Mouse (Mus musculus) neural tube, embryonic 14.5 days (tissue): ENCODE measurements at regions not wholly inside any gene's neighbourhood (a gene's known extent, or its start where the extent isn't known, plus 50 kb on each side); places are given as distances from the start of the nearest gene placed in this dataset.

Experiments
- ATAC-seq: fragments of 200-750 bp; cut with Nextera tagmentation; 2 replicates; pipeline ENCODE4 v1.8.0; 2017; ENCODE audit warnings: low read depth, mild to moderate bottlenecking, moderate TSS enrichment, moderate library complexity
- H3K27ac ChIP-seq: fragments of 300-500 bp; sonication (generic); 2 replicates; pipeline ENCODE4 v1.5.1; 2014; ENCODE audit warnings: low read depth, mild to moderate bottlenecking, control low read depth, low read length, moderate library complexity, mixed read lengths
- H3K27me3 ChIP-seq: fragments of 300-500 bp; sonication (generic); 2 replicates; pipeline ENCODE4 v1.6.1; 2014; ENCODE audit warnings: low read length; ENCODE audit not compliant: control insufficient read depth, insufficient read depth
- H3K36me3 ChIP-seq: fragments of 300-500 bp; sonication (generic); 2 replicates; pipeline ENCODE4 v1.6.1; 2014; ENCODE audit warnings: low read length, mixed read lengths; ENCODE audit not compliant: control insufficient read depth, insufficient read depth
- H3K4me1 ChIP-seq: fragments of 300-500 bp; sonication (generic); 2 replicates; pipeline ENCODE4 v1.6.1; 2014; ENCODE audit warnings: low read length; ENCODE audit not compliant: control insufficient read depth, insufficient read depth
- H3K4me2 ChIP-seq: fragments of 300-500 bp; sonication (generic); 2 replicates; pipeline ENCODE4 v1.6.1; 2014; ENCODE audit warnings: mild to moderate bottlenecking, low read depth, low read length, control low read depth
- H3K4me3 ChIP-seq: fragments of 300-500 bp; sonication (generic); 2 replicates; pipeline ENCODE4 v1.5.1; 2014; ENCODE audit warnings: low read depth, low read length, control low read depth, mixed read lengths
- H3K9ac ChIP-seq: fragments of 300-500 bp; sonication (generic); replicated peaks from 2 replicates; pipeline ENCODE4 v1.6.1; 2014; ENCODE audit warnings: low read depth, mild to moderate bottlenecking, control low read depth, low read length, mixed read lengths
- H3K9me3 ChIP-seq: fragments of 300-500 bp; sonication (generic); 2 replicates; pipeline ENCODE4 v1.6.1; 2016; ENCODE audit warnings: low read length; ENCODE audit not compliant: control insufficient read depth
- WGBS: fragments of 180-500 bp; shearing (Covaris S2); extraction: QIAGEN DNeasy Blood & Tissue Kit; methylation state at CpG from one replicate; pipeline ENCODE4 v1.1.7; 2014; 5-methylcytosine and 5-hydroxymethylcytosine counted together

DNA sequence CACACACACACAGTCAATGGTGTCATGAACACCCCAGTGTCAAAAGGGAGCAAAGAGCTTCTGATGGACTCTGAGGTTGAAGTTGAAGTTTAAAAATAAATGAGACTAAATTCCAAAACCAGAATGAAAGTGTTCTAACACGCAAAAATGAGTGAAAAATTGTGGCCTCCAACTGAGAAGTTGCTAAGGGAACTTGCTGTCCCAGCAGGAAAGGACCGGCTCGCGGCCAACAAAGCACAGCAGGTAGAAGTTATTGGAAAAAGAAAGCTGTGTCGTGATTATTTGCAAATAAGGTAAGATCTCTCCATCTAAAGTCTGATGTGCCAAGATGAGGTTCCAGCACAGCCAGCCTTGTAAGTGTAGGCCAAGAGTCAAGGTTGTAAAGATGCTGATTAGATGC lies 169.7 kb downstream of the Nrp2 start:
- WGBS, result 84% methylated on average over 5 of the region's 5 CpGs
- no peak overlapping the region for H3K4me3 ChIP-seq
- no peak overlapping the region for H3K27ac ChIP-seq
- no peak overlapping the region for H3K9ac ChIP-seq
- no peaks in the 10 kb centered on the region for H3K4me1 ChIP-seq
- no peaks in the 10 kb centered on the region for H3K27me3 ChIP-seq
- no peaks in the 10 kb centered on the region for H3K36me3 ChIP-seq
- H3K4me2 ChIP-seq, result no peak overlapping the region
- no peaks in the 10 kb centered on the region for H3K9me3 ChIP-seq
- no peak for ATAC-seq

DNA sequence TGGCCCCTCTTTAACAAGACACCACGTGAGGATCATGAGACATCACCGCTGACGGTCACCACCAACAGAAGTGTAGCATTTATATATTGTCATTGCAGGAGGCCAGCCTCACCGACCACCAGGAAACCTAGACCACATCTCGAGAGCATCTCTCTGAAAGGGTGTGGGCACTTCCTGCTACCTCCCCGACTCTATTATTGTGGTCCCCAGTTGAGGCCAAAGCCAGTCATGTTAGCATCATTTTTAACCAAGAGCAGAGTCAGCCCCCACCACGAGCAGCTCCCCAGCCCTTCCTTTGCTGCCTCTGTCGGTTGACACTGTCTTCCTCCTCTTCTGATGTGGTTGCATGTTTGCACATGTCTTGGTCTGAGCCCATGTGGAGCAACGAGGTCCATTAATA lies 172.5 kb downstream of the Nrp2 start:
- H3K9ac ChIP-seq, result no peak overlapping the region
- no peak overlapping the region for H3K27ac ChIP-seq
- H3K9me3 ChIP-seq, result no peaks in the 10 kb centered on the region
- H3K36me3 ChIP-seq, result no peaks in the 10 kb centered on the region
- no peak overlapping the region for H3K4me3 ChIP-seq
- no peak for ATAC-seq
- H3K4me2 ChIP-seq, result no peak overlapping the region
- H3K27me3 ChIP-seq, result no peaks in the 10 kb centered on the region
- no peaks in the 10 kb centered on the region for H3K4me1 ChIP-seq
- WGBS, result 84% methylated on average over 9 of the region's 9 CpGs

DNA sequence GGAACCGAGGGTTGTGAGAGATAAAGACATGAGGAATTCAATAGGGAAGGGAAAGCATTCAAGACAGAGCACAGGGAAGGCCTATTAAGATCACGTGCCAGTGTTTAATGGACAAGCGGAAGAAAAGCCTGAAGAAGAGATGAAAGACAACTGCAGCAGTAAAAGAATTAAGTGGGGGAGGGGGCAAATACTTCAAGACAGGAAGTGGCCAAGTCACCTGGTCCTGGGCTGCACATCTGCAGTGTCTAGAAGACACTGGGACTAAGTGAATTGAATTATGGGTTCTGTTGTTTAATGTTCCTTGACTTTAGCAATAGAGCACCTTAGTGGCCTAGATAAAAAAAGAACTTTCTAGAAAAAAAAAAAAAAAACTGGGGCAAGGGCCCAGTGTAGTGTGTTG lies 173.6 kb downstream of the Nrp2 start:
- Histone ChIP-seq H3K4me1 (no peaks in the 10 kb centered on the region), H3K9ac (no peak overlapping the region), H3K4me3 (no peak overlapping the region), H3K9me3 (no peaks in the 10 kb centered on the region), H3K4me2 (no peak overlapping the region), H3K27me3 (no peaks in the 10 kb centered on the region), H3K27ac (no peak overlapping the region), H3K36me3 (no peaks in the 10 kb centered on the region)
- ATAC-seq, result no peak
- 29% methylated on average over 3 of the region's 3 CpGs for WGBS

DNA sequence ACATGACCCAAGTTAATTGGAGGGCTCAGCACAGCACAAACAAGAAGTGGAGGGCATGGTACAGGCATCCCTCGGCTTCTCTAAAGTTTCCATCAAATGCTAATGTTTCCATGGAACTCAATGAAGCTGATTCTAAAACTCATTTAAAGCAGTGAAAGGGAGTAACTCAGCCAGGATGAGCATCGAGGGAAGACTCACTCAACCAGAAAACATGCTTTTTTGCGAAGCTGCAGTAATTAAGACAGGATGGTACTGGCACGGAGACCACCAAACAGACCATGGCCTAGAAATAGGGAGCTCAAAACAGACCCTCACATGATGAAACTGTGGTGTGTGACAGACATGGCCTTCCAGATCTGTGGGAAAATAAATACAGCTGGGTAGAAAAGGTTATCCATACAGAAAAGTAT lies 177.8 kb downstream of the Nrp2 start:
- ATAC-seq, result no peak
- no peak overlapping the region for H3K4me3 ChIP-seq
- H3K9me3 ChIP-seq, result no peaks in the 10 kb centered on the region
- H3K4me2 ChIP-seq, result no peak overlapping the region
- H3K9ac ChIP-seq, result no peak overlapping the region
- H3K27me3 ChIP-seq, result no peaks in the 10 kb centered on the region
- no peaks in the 10 kb centered on the region for H3K36me3 ChIP-seq
- H3K27ac ChIP-seq, result no peak overlapping the region
- 19% methylated on average over 4 of the region's 4 CpGs for WGBS
- no peaks in the 10 kb centered on the region for H3K4me1 ChIP-seq

DNA sequence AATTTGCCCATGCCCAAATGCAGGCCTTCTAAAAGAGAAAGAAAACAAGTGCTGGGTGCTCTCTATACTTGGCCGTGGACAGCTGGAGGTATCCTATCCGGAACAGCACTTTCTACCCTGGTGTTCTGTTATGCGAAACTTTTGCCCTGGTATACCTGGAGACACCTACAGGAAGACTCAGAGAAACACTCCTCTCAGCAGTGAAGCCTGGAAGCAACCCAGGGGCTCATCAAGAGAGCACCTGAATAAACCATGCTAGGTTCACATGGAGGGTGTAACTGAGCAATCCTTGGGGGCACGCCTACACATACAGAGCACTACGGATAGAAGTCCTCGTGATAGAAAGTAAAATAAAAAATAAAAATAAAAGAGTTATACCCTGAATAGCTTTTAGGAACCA lies 178.4 kb downstream of the Nrp2 start:
- no peak for ATAC-seq
- H3K36me3 ChIP-seq, result no peaks in the 10 kb centered on the region
- H3K4me1 ChIP-seq, result no peaks in the 10 kb centered on the region
- no peak overlapping the region for H3K4me2 ChIP-seq
- no peak overlapping the region for H3K4me3 ChIP-seq
- H3K9me3 ChIP-seq, result no peaks in the 10 kb centered on the region
- 89% methylated on average over 6 of the region's 6 CpGs for WGBS
- no peak overlapping the region for H3K9ac ChIP-seq
- H3K27me3 ChIP-seq, result no peaks in the 10 kb centered on the region
- H3K27ac ChIP-seq, result no peak overlapping the region

DNA sequence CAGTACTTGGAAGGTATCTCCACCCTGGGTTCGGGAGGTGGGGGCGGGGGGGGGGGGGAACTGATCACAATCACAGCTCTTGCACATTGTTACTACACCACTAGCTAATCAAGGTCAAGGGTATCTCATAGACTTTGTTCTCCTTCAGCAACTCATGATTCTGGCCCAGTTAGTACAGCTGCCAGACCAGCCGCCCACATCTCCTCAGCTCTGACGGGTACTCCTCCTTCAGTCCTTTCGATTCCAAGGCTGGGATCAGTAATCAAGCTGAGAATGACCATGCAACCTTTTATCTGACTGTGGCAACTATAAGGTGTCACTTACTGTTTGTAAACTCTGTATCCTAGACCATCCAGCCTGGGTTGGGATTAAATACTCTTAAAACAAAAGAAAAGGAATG lies 178.9 kb downstream of the Nrp2 start:
- Histone ChIP-seq H3K27me3 (no peaks in the 10 kb centered on the region), H3K27ac (no peak overlapping the region), H3K4me1 (no peaks in the 10 kb centered on the region), H3K9ac (no peak overlapping the region), H3K4me3 (no peak overlapping the region), H3K36me3 (no peaks in the 10 kb centered on the region), H3K4me2 (no peak overlapping the region), H3K9me3 (no peaks in the 10 kb centered on the region)
- 92% methylated on average over 5 of the region's 5 CpGs for WGBS
- ATAC-seq, result no peak

DNA sequence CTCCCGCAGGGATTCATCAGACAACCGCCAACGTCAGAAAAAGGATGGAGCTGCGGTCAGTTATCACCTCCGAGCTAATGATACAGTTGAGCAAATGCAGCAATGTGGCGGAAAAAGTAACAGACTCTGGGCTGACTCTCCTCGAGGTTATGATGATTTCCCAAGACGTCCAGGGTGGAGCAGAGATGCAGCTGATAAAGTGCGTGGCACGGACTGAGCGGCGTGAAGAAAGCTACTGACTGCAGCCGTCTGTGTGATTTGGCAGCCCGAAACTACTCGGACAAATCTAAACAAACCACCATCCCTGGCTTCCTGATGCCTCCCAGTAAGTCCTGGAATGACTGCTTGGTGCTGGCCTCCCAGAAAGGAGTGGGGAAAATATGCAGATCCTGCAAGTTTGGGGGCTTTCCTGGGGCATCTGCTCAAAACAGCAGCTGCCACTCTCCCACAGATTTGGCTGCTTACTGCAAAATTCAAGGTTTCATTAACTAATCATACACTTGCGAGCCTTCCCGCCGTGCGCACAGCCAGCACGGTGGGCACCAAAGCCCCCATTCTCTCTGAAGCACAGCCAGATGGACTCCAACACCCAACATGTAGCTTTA lies 181.9 kb downstream of the Nrp2 start:
- 70% methylated on average over 20 of the region's 20 CpGs for WGBS
- no peak overlapping the region for H3K9ac ChIP-seq
- no peaks in the 10 kb centered on the region for H3K27me3 ChIP-seq
- no peak for ATAC-seq
- no peak overlapping the region for H3K4me2 ChIP-seq
- no peaks in the 10 kb centered on the region for H3K36me3 ChIP-seq
- H3K4me3 ChIP-seq, result no peak overlapping the region
- H3K4me1 ChIP-seq, result no peaks in the 10 kb centered on the region
- H3K27ac ChIP-seq, result no peak overlapping the region
- H3K9me3 ChIP-seq, result no peaks in the 10 kb centered on the region

DNA sequence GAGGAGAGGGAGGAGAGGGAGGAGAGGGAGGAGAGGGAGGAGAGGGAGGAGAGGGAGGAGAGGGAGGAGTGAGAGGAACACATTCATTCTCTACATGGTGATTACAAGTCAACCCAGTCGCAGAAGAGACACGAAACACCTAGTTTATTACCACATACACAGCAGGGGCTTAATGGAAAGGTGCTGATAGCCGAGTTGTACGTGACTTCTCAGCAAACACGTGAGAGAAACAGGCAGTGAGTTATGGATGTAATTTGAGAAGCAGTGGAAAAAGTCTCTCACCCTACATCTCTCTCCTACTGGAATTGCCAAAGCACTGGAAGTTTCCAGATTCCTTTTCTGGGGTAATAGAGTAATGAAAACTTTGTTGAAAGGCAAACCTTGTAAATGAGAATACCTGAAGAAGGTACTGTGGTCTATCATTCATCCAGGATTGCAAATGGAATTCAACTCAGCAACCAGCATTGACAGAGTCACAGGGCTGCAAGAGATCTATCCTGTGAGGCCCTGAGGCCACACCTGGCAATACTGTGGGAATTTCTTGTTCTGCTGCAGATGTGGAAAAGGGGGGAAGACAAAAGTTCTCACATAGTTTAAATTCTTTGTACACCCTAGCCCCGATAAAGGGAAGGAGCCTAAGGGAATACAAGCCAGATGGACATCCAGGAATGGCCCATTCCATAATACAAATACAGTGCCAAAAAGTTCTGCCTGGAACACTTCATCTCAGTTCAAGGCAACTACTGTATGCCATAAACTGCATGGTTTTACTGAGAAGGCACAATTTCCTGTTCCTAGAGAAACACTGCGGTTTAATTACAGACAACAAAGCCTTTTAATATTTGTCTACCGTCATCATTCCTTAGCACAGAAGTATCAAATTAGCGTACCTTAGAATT lies 184.7 kb downstream of the Nrp2 start:
- no peak overlapping the region for H3K4me3 ChIP-seq
- whole genome bisulfite sequencing, result 43% methylated on average over 9 of the region's 9 CpGs
- no peak overlapping the region for H3K27ac ChIP-seq
- ATAC-seq, result no peak
- no peaks in the 10 kb centered on the region for H3K36me3 ChIP-seq
- H3K9me3 ChIP-seq, result no peaks in the 10 kb centered on the region
- H3K9ac ChIP-seq, result no peak overlapping the region
- no peaks in the 10 kb centered on the region for H3K4me1 ChIP-seq
- no peaks in the 10 kb centered on the region for H3K27me3 ChIP-seq
- H3K4me2 ChIP-seq, result no peak overlapping the region

DNA sequence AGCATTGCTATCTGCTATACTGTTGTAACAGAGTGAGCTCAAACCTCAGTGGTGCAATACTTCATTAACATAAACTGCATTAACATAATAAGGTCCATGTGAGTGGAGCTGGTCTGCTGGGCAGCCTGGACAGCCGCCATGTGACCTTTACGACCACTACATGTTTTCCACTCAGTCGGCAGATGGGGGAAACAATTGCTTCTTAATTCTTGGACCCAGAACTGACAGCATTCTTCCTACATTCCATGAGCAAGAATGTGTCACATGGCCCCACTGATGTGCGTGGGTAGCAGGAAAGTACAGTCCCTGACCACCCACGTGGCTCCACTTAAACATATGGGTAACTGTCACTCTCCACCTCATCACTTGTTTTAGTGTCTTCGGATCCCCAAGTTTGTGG lies 198.3 kb downstream of the Nrp2 start:
- 48% methylated on average over 6 of the region's 6 CpGs for WGBS
- Histone ChIP-seq H3K9me3 (no peaks in the 10 kb centered on the region), H3K36me3 (no peaks in the 10 kb centered on the region), H3K9ac (no peak overlapping the region), H3K4me1 (no peaks in the 10 kb centered on the region), H3K4me2 (no peak overlapping the region), H3K4me3 (no peak overlapping the region), H3K27me3 (no peaks in the 10 kb centered on the region), H3K27ac (no peak overlapping the region)
- no peak for ATAC-seq
